Mouse (Mus musculus): ENCODE results near the gene Utrn.

The Utrn gene

DNA sequence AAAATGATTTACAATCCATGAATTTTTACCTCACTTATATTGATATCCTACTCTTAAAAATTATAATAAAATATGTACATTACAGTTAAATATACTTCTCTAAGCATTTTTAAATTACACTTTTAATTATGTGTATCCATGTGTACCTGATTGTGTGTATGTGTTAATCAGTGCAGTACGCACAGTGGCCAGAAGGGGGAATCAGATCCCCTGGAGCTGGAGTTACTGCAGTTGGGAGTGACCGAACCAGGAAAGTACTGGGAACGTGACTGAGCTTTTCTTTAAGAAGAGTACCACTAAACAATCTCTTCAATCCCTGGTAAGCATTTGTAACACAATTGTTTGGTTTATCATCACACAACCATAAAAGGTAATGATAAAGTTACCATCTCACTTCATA lies 285.7 kb downstream of the Utrn start:
- no peak for DNase-seq

DNA sequence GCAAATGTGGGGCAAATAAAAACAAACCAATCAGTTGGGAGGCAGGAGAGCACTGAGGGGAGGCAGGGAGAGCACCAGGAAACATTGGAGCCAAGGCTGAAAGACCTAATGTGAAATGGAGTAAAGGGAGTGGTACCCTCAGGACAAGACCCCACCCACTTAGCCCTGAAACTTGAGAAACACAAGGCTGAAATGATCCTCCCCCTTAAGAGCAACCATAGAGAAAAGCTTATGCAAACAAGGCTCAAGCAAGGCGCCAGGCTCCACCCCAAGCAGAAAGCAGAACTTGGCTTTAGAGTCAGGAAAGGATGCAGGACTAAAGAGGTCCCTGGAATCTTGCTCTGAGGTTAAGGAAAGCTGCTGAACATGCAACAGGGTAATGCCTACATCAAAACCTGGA lies 290.1 kb downstream of the Utrn start:
- peak; percentile 9 for DNase-seq

DNA sequence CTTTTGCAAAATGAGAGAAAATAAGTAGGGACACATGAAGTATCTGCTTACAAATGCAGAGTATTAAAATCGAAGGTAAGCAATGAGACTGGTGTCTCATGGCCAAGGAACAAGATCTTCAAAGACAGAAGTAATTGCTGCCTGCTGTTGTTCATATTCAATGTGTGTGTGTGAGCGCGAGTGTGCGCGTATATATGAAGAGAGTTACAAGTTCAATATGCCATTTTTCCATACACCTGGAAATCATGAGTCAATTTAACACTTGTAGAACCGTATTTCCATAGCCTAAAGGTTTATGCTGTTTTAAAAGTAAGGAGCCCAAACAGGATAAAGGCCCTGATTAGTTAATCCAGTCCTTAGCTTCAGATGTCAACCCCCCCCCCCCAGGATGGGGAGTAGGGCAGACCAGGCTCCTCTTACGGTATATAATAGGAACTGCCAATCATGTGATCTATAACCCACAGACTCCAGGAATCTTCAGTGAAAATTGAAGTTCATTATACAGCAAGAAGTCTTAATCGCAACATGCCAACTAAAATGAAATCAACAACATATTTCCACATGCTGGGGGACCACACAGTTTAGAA lies 293.2 kb downstream of the Utrn start:
- no peak for DNase-seq

DNA sequence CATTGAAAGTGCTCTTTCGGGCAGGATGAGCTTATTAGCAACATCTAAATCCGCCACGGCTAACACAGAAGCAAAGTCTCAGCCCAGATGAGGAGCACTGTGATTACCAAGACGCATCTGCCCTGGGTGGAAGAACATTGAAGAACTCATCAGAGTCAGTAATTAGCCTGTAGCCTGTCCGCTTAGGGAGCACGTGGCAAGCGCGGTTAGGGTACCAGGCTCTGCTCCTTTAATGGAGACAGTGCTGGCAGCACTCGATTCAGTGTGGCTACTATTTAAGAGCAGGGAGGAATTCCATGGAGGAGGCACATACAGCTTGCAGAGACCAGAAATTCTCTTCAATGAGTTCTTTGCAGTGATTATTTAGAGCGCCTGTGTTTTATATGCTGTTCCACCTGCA lies 294.4 kb downstream of the Utrn start:
- no peak for DNase-seq

DNA sequence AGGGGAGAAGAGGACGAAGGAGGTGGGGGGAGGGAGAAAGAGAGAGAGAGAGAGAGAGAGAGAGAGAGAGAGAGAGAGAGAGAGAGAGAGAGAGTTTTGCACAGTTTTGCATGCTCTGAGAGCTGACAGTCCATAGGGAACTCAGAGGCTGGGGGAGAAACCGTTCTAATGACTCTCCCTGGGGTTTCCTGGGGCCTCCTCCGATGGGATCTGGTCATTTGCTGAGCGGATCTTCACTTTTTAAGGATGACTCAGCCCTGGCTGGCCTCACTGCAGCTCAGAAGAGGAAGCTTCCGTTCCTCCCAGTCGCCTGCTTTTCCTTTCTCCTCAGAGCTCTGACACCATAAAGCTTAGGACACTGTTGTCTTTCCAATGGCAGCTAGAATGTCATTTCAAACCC lies 295.6 kb downstream of the Utrn start:
- peak; percentile 71 for DNase-seq

DNA sequence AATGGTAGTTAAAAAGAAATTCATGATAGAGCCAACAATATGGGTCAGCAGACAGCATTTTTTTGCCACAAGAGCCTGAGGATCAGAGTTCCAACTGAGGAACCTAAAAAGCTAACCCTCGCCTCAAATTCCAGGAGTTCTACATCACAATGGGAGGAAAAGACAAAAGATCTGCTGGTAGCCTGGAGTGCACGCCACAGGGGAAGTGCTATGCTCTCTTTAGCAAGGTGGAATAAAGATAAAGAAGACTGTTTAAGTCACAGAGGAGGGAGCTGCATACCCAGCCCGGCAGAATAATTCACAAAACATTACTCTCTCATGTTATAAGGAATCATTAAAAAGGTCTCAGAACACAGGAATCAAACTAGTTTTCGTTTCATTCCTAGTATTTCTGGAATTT lies 296.4 kb downstream of the Utrn start:
- no peak for DNase-seq

DNA sequence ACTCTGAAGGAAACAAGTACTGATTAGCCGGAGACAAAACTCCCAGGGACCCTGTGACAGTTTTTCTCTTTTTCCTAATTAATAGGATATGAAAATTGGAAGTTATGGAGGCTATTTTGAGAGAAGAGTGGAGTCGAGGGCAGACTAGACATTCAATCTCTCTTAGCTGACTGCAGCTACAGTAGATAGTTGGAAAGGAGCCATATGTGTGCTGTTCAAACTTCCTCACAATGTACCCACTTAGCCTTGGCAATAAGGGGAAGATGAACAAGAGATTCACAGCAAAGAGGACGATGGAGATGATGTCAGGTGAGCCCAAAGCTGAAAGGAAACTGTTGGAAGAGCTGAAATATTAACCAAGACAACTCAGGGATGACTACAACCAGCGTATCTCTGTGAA lies 304.7 kb downstream of the Utrn start:
- DNase-seq = no peak

DNA sequence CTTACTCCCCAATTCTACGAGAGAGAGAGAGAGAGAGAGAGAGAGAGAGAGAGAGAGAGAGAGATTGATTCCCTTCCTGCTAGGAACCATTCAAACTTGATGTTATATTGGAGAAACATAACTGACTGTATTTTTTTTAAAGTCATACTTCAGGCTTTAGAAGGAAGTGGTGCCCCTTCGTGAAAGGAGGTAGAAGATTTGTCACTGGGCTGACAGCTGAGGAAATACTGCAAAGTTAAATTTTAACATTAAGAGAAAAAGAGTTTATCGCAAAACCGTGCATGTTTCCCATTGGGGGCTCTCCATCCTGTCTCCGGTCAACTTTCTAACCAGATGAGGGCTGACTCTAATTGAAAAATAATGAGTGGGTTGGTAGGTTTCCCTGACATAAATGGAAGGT lies 310.4 kb downstream of the Utrn start:
- no peak for DNase-seq

DNA sequence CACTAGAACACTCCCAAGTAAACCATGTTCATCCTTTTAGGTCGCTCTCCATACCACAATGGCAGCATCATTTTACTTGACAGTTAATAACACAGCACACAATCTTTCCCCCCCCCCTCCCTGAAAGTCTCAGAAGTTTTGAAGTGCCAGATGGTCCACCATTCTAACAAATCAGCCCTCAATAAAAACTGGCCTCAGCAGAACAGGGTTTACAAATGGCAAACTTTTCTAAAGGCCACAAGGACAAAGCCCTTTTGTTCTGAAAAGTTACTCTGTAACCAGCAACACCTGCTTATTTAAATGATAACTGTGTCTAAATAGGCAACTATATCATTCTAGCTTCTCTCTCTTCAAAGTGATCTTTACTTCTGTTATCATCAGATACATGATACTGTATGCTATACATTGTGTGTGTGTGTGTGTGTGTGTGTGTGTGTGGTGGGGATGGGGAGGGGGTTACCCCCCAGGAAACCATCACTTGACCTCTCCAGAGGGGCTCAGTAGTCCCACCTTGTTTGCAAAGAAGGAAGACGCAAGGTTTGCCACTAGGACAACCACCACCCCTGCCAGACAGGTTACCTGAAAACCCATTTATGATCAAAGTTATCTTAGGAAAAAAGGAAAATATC lies 315.0 kb downstream of the Utrn start:
- DNase-seq = no peak

DNA sequence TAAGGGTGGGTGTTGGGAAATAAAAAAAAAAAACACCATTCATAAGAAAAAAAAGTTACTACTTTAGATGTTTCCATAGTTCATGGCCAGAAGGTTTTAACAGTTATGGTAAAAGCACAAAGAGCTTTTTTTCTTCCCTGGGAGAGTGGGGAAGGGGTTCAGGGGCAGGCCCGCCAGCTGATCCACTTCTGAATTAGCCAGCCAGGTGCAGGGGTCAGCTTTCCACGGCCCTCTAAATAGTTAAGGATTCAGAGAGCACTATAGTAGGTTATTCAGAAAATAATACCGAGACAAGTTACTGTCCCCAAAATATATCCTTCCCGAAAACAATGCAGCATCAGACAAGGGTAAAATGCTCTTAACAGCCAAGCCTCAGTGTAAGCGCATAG lies 316.3 kb downstream of the Utrn start:
- no peak for DNase-seq

DNA sequence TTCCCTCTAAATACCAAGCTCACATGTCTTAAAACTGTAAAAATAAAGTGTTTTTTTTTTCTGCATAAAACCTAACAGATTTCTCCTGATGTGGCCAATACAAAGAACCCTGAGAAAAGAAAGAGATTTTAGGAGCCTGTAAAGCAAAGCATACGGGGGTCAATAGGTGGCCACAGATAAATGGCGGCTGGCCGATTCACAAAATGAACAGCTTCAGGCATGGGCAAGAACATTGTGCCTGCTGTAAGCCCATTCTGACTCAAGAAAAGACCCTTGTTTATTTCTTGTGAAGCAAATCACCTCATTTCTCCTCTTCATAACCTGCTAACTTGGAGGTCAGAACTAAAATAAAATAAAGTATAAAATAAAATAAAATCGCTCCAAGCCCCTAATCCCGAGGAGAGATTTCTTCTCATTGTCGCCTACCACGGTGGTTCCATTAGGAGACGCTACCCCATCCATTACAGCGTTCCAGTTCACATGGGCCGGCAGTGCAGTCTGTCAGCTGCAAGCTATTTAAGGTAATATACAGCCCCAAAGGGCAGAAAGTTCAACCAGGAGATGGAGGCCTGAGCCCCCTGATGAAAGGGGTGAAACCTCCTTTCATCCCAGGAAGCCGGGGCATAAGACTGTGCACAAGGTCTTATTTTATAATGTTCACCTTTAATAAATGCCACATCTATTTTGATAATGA lies 316.8 kb downstream of the Utrn start:
- DNase-seq = no peak

DNA sequence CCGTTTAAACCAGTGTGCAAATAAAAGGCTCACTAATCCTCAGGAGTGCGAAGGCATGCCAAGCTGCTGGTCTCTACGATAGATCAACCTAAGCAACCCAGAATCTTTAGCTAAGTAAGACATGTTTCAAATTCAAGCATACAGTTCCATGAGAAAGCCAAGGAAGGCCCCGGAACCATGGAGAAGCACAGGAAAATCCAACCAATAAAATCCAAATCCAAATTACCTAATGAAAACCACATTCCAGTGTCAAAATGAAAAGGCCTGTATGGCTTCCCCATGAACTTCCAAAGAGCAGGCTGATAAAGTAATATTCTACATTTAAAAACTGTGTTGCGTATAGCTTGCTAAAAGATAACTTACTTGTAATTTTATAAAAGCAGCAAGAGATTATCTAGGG lies 317.4 kb downstream of the Utrn start:
- no peak for DNase-seq

DNA sequence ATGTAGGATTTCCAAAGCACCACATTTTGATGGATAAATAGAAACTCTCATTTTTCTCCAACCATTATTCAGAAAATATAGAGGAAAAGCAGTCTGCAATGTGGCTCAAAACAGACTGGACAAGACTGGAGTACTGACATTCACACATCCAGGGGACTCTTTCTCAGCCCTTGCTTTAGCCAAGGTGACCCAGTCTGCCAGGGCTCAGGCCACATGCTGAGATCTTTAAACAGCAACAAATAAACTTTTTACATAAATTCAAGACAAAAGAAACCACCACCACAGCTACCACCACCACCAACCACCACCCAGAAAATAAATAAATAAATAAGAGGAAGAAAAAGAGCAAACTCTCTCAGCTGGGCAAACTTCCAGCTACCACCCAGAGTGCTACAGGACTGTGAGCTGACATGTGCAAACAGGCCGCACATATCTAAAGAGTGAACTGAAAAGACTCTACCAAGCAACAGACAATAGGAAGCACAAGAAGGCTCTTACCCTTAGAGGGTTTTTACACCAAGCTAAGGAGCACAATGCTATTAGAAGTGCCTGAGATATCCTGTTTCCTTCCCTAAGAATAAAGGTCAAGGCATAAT lies 319.1 kb downstream of the Utrn start:
- no peak for DNase-seq

DNA sequence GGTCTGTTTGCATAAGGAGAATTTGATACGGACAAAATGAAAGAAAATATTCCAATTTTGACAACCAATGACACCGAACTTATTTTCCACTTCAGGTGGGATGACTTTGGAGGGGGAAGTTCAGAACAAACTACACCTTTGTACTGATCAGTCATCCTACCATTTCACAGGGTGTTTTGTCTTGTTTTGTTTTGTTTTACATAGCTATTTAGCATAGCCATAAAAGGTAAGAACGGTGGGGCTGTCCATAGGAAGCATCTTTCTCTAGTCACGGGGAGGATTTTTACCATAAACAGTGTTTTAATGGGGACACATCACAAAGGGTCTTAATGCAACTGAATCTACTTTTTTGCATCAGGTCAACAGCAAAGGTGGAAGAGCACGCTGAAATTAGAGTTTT lies 319.9 kb downstream of the Utrn start:
- DNase-seq = no peak

DNA sequence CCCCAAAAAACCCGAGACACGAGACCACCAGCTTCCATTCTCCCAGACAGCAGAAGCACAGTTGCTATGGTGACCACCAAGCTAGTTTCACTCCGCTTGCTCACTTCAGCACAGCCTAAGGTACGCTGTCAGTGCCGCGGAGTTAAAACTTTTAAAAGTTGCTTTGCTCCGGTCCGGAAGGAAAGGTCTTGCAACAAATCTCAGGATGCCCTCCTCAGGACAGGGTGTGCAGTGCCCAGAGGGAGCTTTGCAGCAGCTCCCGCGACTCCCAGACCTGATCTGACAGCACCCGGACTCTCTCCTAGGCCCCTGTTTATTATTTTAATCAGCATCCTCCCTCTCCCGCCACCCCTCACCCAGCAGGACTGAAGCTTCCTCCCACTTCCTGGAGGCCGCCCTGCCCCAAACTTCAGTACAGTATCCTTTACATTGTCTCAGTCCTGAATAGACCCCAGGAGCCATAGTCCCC lies 320.5 kb downstream of the Utrn start:
- peak; percentile 17 for DNase-seq

DNA sequence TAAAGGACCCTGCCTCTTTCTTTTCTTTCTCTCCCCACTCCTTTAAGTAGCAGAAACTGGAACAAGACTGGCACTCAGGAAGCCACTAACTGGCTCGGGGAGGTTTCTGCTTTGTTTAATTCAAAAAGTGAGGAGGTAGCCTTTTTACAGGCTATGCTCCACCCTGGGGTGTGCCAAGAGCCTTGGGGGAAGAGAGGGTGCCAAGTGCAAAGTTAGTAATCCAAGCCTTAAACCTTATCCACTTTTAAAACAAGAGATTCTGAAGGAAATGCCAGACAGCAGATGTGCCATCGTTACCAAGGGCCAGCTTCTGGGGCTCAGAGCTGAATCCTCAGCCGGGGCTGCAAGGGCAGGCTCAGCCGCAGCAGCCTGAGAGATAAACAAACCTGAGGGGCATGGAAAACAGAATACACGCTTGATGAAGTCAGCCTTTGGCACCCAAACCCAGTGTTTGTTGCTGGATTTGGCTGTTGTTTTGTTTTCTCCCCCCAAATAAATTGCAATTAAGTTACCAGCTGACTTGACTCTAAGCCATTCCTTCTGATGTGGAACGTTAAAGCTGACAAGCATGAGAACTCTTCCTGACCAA lies 322.0 kb downstream of the Utrn start:
- DNase-seq = no peak

DNA sequence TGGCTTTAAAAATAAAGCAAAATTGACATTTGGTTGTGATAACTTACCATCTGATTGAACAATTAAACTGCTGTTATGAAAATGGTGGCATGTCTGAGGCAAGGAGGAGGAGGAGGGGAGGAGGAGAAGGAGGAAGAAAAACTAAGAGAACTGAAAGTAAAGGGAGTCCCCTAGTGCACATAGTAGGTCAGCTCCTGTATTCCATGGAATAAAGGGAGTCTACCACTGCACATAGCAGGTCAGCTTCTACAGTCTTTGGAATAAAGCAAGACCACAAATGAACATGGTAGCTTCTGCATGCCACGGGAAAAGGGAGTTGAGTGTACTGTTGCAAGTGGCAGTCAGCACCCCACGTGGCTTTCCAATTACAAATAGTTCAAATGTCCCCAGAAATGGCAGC lies 323.7 kb downstream of the Utrn start:
- no peak for DNase-seq

DNA sequence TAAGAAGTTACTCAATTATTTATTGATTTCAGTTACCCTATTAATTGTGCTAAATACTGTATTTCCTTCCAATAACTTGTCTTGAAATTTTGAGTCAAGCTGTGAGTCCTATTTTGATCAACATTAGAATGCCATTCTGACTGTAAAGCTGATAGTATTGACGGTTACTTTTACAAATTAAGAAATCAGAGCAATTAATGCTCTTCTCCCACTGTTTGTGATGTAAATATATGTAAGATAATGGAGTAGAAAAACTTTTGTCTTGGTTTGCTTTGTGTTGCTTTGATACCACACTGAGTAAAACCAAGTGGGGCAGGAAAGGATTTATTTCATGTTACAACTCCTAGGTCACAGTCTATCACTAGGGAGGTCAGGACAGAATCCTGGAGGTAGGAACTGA lies 327.4 kb downstream of the Utrn start:
- no peak for DNase-seq

DNA sequence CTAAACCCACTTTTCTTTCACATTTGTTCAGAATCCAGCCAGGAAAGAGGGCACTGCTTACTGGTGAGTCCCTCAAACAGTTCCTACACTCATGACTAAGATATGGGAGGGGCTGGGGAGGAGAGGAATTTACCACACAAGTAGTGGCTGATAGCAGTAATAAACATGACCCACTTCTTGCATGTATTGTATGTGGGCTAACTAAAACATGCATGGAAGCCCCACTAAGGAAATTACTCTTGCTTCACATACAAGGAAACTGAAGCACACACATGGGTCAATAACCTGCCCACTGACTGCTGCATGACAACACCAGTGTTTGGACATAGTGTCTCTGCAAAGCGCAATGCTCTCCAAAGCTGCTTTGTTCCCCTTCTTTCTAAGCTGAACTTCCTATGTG lies 333.9 kb downstream of the Utrn start:
- no peak for DNase-seq

DNA sequence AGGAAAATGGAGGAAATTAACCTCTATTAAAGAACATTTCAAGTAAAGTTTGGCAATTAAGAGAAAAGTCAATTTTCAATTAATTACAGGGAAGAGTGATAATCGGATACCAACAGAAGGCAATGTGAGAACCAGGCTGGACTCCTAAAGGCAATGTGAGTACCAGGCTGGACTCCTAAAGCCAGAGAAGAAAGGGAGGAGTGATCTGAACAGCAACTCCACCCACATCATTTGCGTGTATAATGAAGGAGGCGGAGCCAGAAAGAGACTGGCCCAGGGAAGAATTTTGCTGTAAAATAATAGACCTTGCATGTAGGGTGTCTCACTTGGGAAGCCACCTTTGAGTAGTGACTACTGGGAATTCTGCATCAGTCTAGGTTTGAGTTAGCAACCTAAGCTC lies 334.4 kb downstream of the Utrn start:
- DNase-seq = no peak

DNA sequence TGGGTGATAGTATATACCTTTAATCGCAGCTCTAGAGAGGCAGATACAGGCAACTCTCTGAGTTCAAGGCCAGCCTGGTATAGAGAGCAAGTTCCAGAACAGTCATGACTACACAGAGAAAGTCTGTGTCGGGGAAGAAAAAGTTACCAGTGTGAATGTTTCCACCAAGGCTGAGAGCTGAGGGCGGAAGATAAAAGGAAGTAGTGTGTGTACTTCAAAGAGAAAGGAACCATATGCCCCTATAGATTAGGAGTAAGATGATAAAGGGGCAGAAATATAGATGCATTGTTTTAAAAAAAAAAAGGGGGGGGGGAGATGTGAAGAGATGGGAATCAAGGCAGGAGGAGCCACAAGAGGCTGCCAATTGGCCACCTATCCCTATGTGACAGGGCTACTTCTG lies 334.9 kb downstream of the Utrn start:
- no peak for DNase-seq

DNA sequence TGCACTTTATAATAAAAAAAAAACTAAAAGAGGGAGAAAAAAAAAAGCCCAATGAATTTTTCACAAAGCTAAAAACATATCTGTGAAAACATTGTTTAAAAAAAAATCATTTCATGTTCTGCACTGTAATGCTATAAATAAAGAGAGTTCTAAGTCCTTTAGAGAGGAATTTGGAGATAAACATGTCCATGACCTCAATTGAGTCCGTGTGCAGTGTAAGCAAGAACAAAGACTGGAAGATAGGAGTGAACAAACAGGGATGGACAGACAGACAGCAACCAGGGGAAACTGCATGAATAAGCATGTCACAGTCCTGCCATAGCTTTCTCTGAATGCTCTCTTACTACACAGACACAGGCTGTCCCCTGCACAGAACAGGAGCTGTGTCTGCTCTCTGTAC lies 347.1 kb downstream of the Utrn start:
- no peak for DNase-seq

DNA sequence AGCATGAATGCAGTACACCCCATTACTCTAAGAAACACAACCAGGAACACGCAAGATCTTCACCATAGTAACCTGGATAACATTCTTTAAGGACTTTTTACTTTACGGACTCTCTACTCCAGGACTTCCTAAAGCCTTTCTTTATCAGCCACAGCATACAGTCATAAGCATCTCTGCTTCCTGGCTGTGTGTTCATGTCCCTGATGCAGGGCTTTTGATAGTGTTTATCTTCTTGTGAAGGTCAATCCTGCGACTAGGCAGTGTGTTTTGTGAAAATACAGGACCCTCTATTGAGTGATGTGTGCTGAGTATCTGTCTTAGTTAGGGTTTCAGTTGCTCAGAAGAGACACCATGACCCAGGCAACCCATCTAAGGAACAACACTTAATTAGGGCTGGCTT lies 351.0 kb downstream of the Utrn start:
- no peak for DNase-seq

DNA sequence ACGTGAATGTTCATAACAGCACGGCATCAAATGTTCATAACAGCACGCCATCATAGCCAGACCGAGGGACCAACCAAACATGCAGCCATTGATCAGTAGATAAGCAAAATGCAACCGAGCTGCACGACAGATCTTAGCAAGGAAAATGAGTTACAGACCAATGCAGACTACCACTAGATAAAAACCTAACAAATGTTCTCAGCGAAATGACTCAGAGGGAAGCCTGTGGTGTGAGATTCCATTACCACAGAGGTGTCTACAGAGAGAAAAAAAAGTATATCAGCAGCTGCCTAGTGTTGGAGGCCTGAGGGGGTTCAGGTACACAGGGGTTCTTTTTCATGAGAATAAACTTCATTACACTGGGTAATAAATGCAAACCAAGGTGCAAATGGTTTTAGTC lies 363.6 kb downstream of the Utrn start:
- DNase-seq = no peak
